Mouse (Mus musculus): ENCODE results near the gene Lars2.

DNA sequence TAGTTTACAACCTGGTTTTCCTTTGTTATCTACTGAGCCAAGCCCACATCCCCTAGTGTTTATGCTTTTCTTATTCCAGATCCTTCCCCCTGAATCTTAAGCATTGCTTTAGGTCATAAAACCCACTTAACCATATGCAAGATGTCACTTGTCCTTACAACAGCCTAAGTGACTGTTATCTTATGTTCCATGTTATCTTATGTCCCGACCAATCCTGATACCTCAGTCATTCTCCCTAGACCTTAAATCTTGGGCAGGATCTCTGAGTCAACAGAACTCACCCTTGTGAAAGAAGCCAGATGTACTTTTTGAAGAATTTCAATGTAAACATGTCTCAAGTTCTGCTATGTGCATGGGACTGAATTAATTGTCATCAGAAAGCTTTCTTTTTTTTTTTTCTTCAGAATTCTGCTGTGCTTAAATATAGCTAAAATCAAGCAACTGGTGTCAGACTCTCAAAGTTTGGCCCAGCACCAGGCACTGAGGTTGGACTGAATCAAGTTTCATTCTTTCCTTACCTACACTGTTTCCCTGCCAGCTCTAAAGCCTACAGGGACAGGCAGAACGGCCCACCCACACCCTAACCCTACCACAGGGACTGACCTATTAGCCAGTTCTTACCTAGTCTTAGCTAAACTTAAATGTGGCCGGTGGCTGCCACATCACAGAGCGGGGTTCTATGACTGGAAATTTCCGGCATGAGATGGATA lies 24.6 kb downstream of the Lars2 start:
- TF ChIP-seq FLI1 (IDR thresholded peaks at IDR 0.05; ENCODE audit: low read length) (no peak), GATA1 (IDR thresholded peaks at IDR 0.05; ENCODE audit: borderline replicate concordance, low read length) (no peak)

Measured in megakaryocyte, embryonic 14.5 days (primary cell).